Mouse (Mus musculus) CH12F3 (cell line): ENCODE data around the gene Naa80.

Experiments
- in situ Hi-C: fragments of 300-500 bp; cut with MboI; formaldehyde crosslinking; loops from 2 replicates; pipeline ENCODE4 v1.14.3; 2020; ENCODE audit warnings: low sequenced_read_pairs

The Naa80 gene

DNA sequence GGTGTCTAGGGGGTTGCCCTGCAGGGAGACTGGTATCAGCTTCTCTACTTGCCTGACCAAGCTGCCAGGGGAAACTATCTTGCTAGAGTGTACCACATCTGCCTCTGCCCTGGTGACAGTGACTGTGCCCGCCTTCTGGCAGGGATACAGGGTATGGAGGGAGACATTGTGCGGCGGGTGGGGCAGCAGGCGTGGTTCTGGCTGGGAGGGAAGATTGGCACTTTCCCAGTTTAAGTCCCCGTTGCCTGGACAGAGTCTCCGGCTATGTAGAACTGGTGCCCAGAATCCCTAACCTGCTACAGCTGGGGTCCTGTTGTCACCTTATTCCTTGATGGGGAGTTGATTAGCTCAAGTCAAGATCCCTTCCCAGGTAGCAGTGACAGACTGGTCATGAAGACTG, 53.8 kb downstream of the Naa80 start:
- in situ Hi-C loops: no loop called here

DNA sequence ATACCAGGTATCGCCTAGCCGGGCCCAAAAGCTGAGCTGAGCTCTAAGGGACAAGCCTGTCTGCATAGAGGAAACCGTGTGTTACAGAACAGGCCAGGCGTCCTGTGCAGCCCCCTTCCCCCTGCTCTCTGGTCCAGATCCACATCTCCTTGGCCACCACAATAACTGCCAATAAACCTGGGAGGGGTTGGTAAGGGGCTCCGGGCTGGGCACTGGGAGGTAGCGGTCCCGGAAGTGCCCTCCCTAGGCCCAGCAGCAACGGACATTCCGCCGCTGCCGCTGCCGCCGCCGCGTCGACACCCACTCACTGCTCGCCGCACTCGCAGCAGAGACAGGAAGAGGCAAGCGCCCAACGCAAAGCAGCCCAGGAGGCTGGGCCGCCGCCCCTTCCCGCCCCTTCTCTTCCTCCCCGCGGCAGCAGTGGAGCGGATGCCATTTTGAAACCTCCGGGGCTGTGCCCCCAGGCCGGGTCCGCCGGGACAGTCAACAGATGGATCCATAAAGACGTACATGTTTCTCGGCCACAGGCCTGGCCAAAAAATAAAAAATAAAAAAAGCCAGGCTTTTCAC, 54.5 kb downstream of the Naa80 start:
- in situ Hi-C loops: no loop called here
